Mouse (Mus musculus) MEL (cell line): ENCODE measurements at regions not wholly inside any gene's neighbourhood (a gene's known extent, or its start where the extent isn't known, plus 50 kb on each side); places are given as distances from the start of the nearest gene placed in this dataset.

Experiments
- DNase-seq: peaks from one replicate; pipeline ENCODE4 v3.0.0; 2011; ENCODE audit warnings: low read depth, low spot score
- H3K27ac ChIP-seq: 2 replicates; pipeline ENCODE4 v1.5.1; 2012; ENCODE audit warnings: low read depth, mild to moderate bottlenecking, control low read depth, low read length, moderate library complexity; ENCODE audit not compliant: control insufficient read depth
- H3K27me3 ChIP-seq, 2 experiments: fragments of 150-350 bp in 1 of 2; sonication (generic) in 1 of 2; 2 replicates each; pipeline ENCODE4 v1.6.1; 2012; ENCODE audit warnings: low read length in 2 of 2, mild to moderate bottlenecking in 2 of 2, improper control_type of control experiment in 1 of 2, moderate library complexity in 1 of 2; ENCODE audit not compliant: insufficient read depth in 2 of 2, control insufficient read depth in 1 of 2
- H3K36me3 ChIP-seq, 2 experiments: 2 replicates each; pipeline ENCODE4 v1.6.1; 2012 to 2014; ENCODE audit warnings: low read length in 2 of 2, improper control_type of control experiment in 1 of 2, inconsistent platforms in 1 of 2, mild to moderate bottlenecking in 1 of 2; ENCODE audit not compliant: insufficient read depth in 2 of 2, control insufficient read depth in 1 of 2
- H3K4me1 ChIP-seq, 2 experiments: fragments of 150-350 bp in 1 of 2; sonication (generic) in 1 of 2; 2 replicates each; pipeline ENCODE4 v1.6.1; 2012; ENCODE audit warnings: low read length in 2 of 2, improper control_type of control experiment in 1 of 2, mild to moderate bottlenecking in 1 of 2; ENCODE audit not compliant: insufficient read depth in 2 of 2, control insufficient read depth in 1 of 2
- H3K4me3 ChIP-seq, 2 experiments: fragments of 150-350 bp in 1 of 2; sonication (generic) in 1 of 2; 2 replicates each; pipeline ENCODE4 v1.5.1; 2012; ENCODE audit warnings: low read depth in 2 of 2, low read length in 2 of 2, mild to moderate bottlenecking in 2 of 2, moderate library complexity in 2 of 2, control low read depth in 1 of 2, improper control_type of control experiment in 1 of 2; ENCODE audit not compliant: control insufficient read depth in 1 of 2, insufficient read depth in 1 of 2
- H3K79me2 ChIP-seq: 2 replicates; pipeline ENCODE4 v1.6.1; 2012; ENCODE audit warnings: mild to moderate bottlenecking, low read length, moderate library complexity; ENCODE audit not compliant: control insufficient read depth, poor library complexity, insufficient read depth
- H3K9ac ChIP-seq: 2 replicates; pipeline ENCODE4 v1.6.1; 2012; ENCODE audit warnings: low read depth, mild to moderate bottlenecking, control low read depth, low read length, moderate library complexity; ENCODE audit not compliant: control insufficient read depth, poor library complexity, severe bottlenecking
- H3K9me3 ChIP-seq: fragments of 150-350 bp; sonication (generic); replicated peaks from 2 replicates; pipeline ENCODE4 v1.6.1; 2012; ENCODE audit warnings: mild to moderate bottlenecking, low read length, improper control_type of control experiment, moderate library complexity; ENCODE audit not compliant: insufficient read depth
- BHLHE40 ChIP-seq: IDR thresholded peaks from 2 replicates; pipeline ENCODE4 v1.6.1; 2012; ENCODE audit warnings: low read depth, mild to moderate bottlenecking, inconsistent platforms, low read length, improper control_type of control experiment, borderline replicate concordance
- CHD1 ChIP-seq: IDR thresholded peaks from 2 replicates; pipeline ENCODE4 v1.6.1; 2012; ENCODE audit warnings: low read depth, mild to moderate bottlenecking, inconsistent platforms, low read length, improper control_type of control experiment
- E2F4 ChIP-seq: IDR thresholded peaks from 2 replicates; pipeline ENCODE4 v1.6.1; 2011; ENCODE audit warnings: low read depth, low read length, improper control_type of control experiment, borderline replicate concordance
- EP300 ChIP-seq, 2 experiments: IDR thresholded peaks; 2 replicates each; pipeline ENCODE4 v1.6.1; 2011; ENCODE audit warnings: improper control_type of control experiment in 2 of 2, low read length in 2 of 2, low read depth in 1 of 2, mild to moderate bottlenecking in 1 of 2
- HCFC1 ChIP-seq: IDR thresholded peaks from 2 replicates; pipeline ENCODE4 v1.6.1; 2012; ENCODE audit warnings: low read depth, mild to moderate bottlenecking, inconsistent platforms, low read length, improper control_type of control experiment, moderate library complexity
- JUND ChIP-seq: IDR thresholded peaks from 2 replicates; pipeline ENCODE4 v1.6.1; 2011; ENCODE audit warnings: low read depth, mild to moderate bottlenecking, improper control_type of control experiment, low read length
- KAT2A ChIP-seq: conservative IDR thresholded peaks from 2 replicates; pipeline ENCODE4 v1.6.1; 2012; ENCODE audit warnings: low read depth, low read length, improper control_type of control experiment, inconsistent platforms
- MAZ ChIP-seq: IDR thresholded peaks from 2 replicates; pipeline ENCODE4 v1.6.1; 2012; ENCODE audit warnings: low read depth, mild to moderate bottlenecking, inconsistent platforms, low read length, improper control_type of control experiment
- MXI1 ChIP-seq: IDR thresholded peaks from 2 replicates; pipeline ENCODE4 v1.6.1; 2011; ENCODE audit warnings: mild to moderate bottlenecking, low read depth, low read length, improper control_type of control experiment
- MYC ChIP-seq: IDR thresholded peaks from 2 replicates; pipeline ENCODE4 v1.6.1; 2011; ENCODE audit warnings: low read depth, mild to moderate bottlenecking, low read length, improper control_type of control experiment, moderate library complexity
- NELFE ChIP-seq: IDR thresholded peaks from 2 replicates; pipeline ENCODE4 v1.6.1; 2011; ENCODE audit warnings: low read depth, low read length, improper control_type of control experiment
- POLR2AphosphoS2 ChIP-seq: IDR thresholded peaks from 2 replicates; pipeline ENCODE4 v1.6.1; 2011; ENCODE audit warnings: low read length, improper control_type of control experiment
- POLR2AphosphoS5 ChIP-seq: IDR thresholded peaks from 2 replicates; pipeline ENCODE4 v1.6.1; 2012; ENCODE audit warnings: low read depth, borderline replicate concordance, mild to moderate bottlenecking, inconsistent platforms, low read length, moderate library complexity, mixed read lengths
- SMC3 ChIP-seq: IDR thresholded peaks from 2 replicates; pipeline ENCODE4 v1.6.1; 2011; ENCODE audit warnings: low read depth, low read length, improper control_type of control experiment
- USF2 ChIP-seq, 2 experiments: IDR thresholded peaks; 2 replicates each; pipeline ENCODE4 v1.6.1; 2011 to 2012; ENCODE audit warnings: improper control_type of control experiment in 2 of 2, low read length in 2 of 2, borderline replicate concordance in 1 of 2, inconsistent platforms in 1 of 2, low read depth in 1 of 2, mild to moderate bottlenecking in 1 of 2; ENCODE audit not compliant: insufficient read depth in 1 of 2
- ZMIZ1 ChIP-seq: IDR thresholded peaks from 2 replicates; pipeline ENCODE4 v1.6.1; 2012; ENCODE audit warnings: low read depth, mild to moderate bottlenecking, inconsistent platforms, low read length, improper control_type of control experiment, moderate library complexity
- ZNF384 ChIP-seq: IDR thresholded peaks from 2 replicates; pipeline ENCODE4 v1.6.1; 2012; ENCODE audit warnings: low read depth, mild to moderate bottlenecking, inconsistent platforms, low read length, improper control_type of control experiment

GRCm38 (mm10) chr7:94926547-94927123 is 1244.4 kb upstream of the Tenm4 start:
- H3K79me2 ChIP-seq, result no peaks in the 10 kb centered on the region
- H3K4me3 ChIP-seq, result no peak overlapping the region
- no peaks in the 10 kb centered on the region for H3K36me3 ChIP-seq
- no peak for TF ChIP-seq KAT2A
- no peak for TF ChIP-seq MAZ
- no peak for TF ChIP-seq BHLHE40
- TF ChIP-seq POLR2AphosphoS5, result no peak
- TF ChIP-seq POLR2AphosphoS2, result no peak
- no peak for DNase-seq
- no peaks in the 10 kb centered on the region for H3K9me3 ChIP-seq
- H3K27me3 ChIP-seq, result no peaks in the 10 kb centered on the region
- no peak overlapping the region for H3K9ac ChIP-seq
- H3K4me1 ChIP-seq, result no peaks in the 10 kb centered on the region
- H3K27ac ChIP-seq, result no peak overlapping the region

GRCm38 (mm10) chr7:94963758-94964299 is 1207.2 kb upstream of the Tenm4 start:
- no peak overlapping the region for H3K4me3 ChIP-seq
- H3K36me3 ChIP-seq, result no peaks in the 10 kb centered on the region
- no peaks in the 10 kb centered on the region for H3K4me1 ChIP-seq
- H3K9me3 ChIP-seq, result no peaks in the 10 kb centered on the region
- DNase-seq, result no peak
- H3K27me3 ChIP-seq, result no peaks in the 10 kb centered on the region
- no peak overlapping the region for H3K9ac ChIP-seq
- H3K79me2 ChIP-seq, result no peaks in the 10 kb centered on the region
- TF ChIP-seq ZNF384, result no peak
- no peak for TF ChIP-seq MYC
- TF ChIP-seq CHD1, result no peak
- TF ChIP-seq MAZ, result no peak
- TF ChIP-seq NELFE, result no peak
- no peak for TF ChIP-seq JUND
- TF ChIP-seq USF2 (IDR thresholded peaks at IDR 0.05; ENCODE audit: borderline replicate concordance in 1 of 2, insufficient read depth in 1 of 2, low read depth in 1 of 2, low read length in 2 of 2), result no peak
- no peak for TF ChIP-seq EP300 (IDR thresholded peaks at IDR 0.05; ENCODE audit: low read depth in 1 of 2, low read length in 2 of 2)
- TF ChIP-seq MXI1, result no peak
- no peak for TF ChIP-seq SMC3
- TF ChIP-seq HCFC1, result no peak
- TF ChIP-seq ZMIZ1, result no peak
- TF ChIP-seq E2F4, result no peak
- no peak overlapping the region for H3K27ac ChIP-seq
